ENCODE assay signal across 8 mouse cellular contexts in the genomic region with DNA sequence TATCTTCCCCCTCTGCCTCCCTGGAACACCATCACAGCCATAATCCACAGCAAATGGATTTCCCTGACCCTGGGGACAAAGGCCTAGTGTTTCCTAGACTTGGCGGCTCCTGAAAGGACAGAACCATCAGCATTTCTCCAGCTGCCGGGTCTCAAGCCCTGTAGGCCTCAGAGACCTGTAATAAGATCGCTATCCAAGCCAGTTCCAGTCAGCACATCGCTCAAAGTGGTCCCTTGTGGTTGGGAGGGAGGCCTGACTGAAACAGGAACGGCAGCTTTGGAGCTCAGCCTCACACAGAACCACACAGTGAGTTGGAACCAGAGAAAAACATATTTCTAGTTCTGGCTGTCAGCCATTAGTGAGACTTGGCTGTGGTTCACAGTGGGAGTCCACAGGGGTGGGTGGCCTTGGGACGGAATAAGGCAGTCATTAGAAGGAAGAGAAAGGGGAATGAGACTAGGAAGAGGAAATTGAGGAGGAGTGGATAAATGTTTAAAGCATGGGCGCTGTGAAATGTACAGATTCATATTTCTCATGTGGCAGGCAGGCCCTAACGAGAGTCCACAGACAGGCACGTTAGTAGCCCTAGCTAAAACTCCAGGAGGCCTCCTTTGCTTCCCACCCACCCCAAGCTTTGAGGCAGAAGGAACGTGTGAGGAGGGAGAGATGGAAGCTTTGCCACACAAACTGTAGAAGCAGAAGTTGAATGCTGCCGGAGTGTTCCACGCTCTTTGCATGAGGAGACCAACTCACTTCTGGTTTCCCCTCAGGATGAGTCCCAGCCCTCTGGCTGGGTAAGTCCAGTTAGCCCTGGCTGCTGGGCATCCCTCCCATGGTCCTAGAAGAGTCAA. TPM values are rescaled to one million over a fixed set of nuclear protein-coding genes. Genes with fewer than 3 reads are reported as not detected.
DNase-seq lines count a peak whose midpoint lies in the region; ATAC-seq lines count a peak whose summit lies in the region.

No protein-coding gene starts in this region.

- peak overlapping the region; percentile 70 for H3K27ac ChIP-seq in hindbrain, embryonic 14.5 days

- DNase-seq in NIH3T3 (ENCODE audit: low read depth) = peak; percentile 79
- peak; percentile 78 for DNase-seq in brain, adult 2 months (ENCODE audit: low read depth, low spot score)
- DNase-seq in gastrocnemius, postnatal 10 days = peak; percentile 66
- DNase-seq in hindbrain, embryonic 14.5 days (ENCODE audit: low spot score) = peak; percentile 43
- DNase-seq in layer of hippocampus, postnatal 36 days = peak; percentile 57 to 64
- peak; percentile 68 for DNase-seq in testis, postnatal 14 days (ENCODE audit: low spot score)

- H3K9me3 ChIP-seq in hindbrain, embryonic 14.5 days (ENCODE audit: control insufficient read depth, low read length) = no peaks in the 10 kb centered on the region

- no peaks in the 10 kb centered on the region for H3K27me3 ChIP-seq in hindbrain, embryonic 14.5 days (ENCODE audit: control insufficient read depth, insufficient read depth, low read length)

- no peak overlapping the region for H3K4me2 ChIP-seq in hindbrain, embryonic 14.5 days (replicated peaks)

- 0 out of 2 replicates have a peak overlapping the region, but pooled peaks have one; percentile 31 for H3K9ac ChIP-seq in hindbrain, embryonic 14.5 days

- H3K4me1 ChIP-seq in hindbrain, embryonic 14.5 days (replicated peaks; ENCODE audit: control insufficient read depth, insufficient read depth, low read length) = peaks cover 37% of the 10 kb centered on the region

- ATAC-seq in hindbrain, embryonic 14.5 days (ENCODE audit: low FRiP score) = peak; percentile 54; the same call in 1 of the 2 replicates
- ATAC-seq in megakaryocyte progenitor cell, adult 5-6 weeks (replicated peaks; ENCODE audit: poor library complexity) = 0 out of 2 replicates have a peak, but pooled peaks have one; percentile 38
- no peak for ATAC-seq in megakaryocyte-erythroid progenitor cell, adult 5-6 weeks (replicated peaks; ENCODE audit: low FRiP score, low TSS enrichment, poor library complexity, severe bottlenecking)

- H3K36me3 ChIP-seq in hindbrain, embryonic 14.5 days (replicated peaks; ENCODE audit: control insufficient read depth, insufficient read depth) = no peaks in the 10 kb centered on the region

- H3K4me3 ChIP-seq in hindbrain, embryonic 14.5 days (replicated peaks; ENCODE audit: low read length) = no peak overlapping the region

- 44% methylated on average over 12 of the region's 12 CpGs for WGBS in hindbrain, embryonic 14.5 days

RNA-seq across cellular contexts. Expression of a gene that starts 43.7 kb away (rescaled TPM):
- 10 to 100 TPM; 29.8 to 36.7 TPM for total RNA-seq in gastrocnemius, postnatal 10 days (2021)
- 46.2 and 52.8 TPM in 2 replicates for polyA plus RNA-seq in hindbrain, embryonic 14.5 days (2014; fragmentation: Nextera tagmentation; extraction: Ambion mirVana)
- 10 to 100 TPM; 91.4 to 96.9 TPM for total RNA-seq in layer of hippocampus, postnatal 36 days (2021)
- total RNA-seq in megakaryocyte progenitor cell, adult 5-6 weeks (2015) = 28.0 and 35.0 TPM in 2 replicates
- 13.9 and 21.2 TPM in 2 replicates for total RNA-seq in megakaryocyte progenitor cell, adult 5-6 weeks (2017)
- 56.5 and 63.9 TPM in 2 replicates for total RNA-seq in megakaryocyte-erythroid progenitor cell, adult 5-6 weeks (2014; fragmentation: Nextera tagmentation)
- total RNA-seq in megakaryocyte-erythroid progenitor cell, adult 5-6 weeks (2017) = 14.5 and 18.1 TPM in 2 replicates

RNA-seq across cellular contexts. Expression of a gene that starts 56.9 kb away (rescaled TPM):
- under 1 TPM in 1 of 2 experiments, not detected in 1; 0.12 TPM for total RNA-seq in gastrocnemius, postnatal 10 days (2021)
- 0.21 and 0.41 TPM in 2 replicates for polyA plus RNA-seq in hindbrain, embryonic 14.5 days (2014; fragmentation: Nextera tagmentation; extraction: Ambion mirVana)
- total RNA-seq in layer of hippocampus, postnatal 36 days (2021) = under 1 TPM; 0.48 to 0.62 TPM
- total RNA-seq in megakaryocyte progenitor cell, adult 5-6 weeks (2015) = not detected in 2 replicates
- total RNA-seq in megakaryocyte progenitor cell, adult 5-6 weeks (2017) = not detected in 2 replicates
- 0.31 TPM in 1 of 2 replicates, not detected in the other for total RNA-seq in megakaryocyte-erythroid progenitor cell, adult 5-6 weeks (2014; fragmentation: Nextera tagmentation)
- total RNA-seq in megakaryocyte-erythroid progenitor cell, adult 5-6 weeks (2017) = not detected in 2 replicates
